Mouse (Mus musculus) frontal cortex, postnatal 14 days (tissue): ENCODE results near the gene Gja5.

ENCODE experiments used
- DNase-seq, 2 experiments: peaks; one replicate each; pipeline ENCODE4 v3.0.0; 2022; ENCODE audit warnings: low spot score in 2 of 2

The Gja5 gene

DNA sequence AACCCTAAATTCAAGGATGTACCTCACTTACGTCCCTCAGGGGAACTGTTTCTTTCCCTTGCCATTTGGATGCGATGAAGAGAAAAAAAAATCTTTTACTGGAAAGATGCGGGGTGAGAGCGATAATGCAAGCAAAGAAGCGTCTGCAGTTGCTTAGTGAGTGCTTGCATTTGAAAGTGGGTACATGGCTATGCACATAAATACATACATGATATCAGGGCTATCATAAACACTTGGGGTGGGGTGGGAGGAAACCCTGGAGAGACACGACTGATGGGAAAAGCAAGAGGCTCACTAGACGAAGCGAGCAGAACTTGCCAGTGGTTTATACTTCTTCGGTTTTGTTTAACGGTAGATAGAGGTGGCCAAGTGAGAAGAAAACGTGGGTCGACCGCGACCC, at the start of gene Gja5:
Gja5 (plus strand) TSS at position 301 of the 400 bp plus-strand sequence.
- DNase-seq: no peak

DNA sequence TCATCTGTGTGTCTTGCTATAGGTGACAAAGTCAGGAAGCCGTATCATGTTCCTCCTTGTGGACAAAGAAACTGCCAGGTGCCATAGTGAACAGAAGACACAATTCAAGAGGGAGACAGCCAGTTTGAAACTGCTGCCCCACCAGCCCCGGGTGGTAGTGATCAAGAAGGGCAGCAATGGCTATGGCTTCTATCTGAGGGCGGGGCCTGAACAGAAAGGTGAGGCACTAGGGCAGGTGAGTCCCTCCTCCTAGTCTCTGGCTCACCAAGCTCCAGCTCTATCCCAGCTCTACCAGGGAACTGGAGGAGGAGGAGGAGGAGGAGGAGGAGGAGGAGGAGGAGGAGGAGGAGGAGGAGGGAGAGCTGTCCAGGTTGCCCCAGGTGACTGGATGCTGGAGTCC, 48.7 kb upstream of the Gja5 start:
- DNase-seq: no peak

DNA sequence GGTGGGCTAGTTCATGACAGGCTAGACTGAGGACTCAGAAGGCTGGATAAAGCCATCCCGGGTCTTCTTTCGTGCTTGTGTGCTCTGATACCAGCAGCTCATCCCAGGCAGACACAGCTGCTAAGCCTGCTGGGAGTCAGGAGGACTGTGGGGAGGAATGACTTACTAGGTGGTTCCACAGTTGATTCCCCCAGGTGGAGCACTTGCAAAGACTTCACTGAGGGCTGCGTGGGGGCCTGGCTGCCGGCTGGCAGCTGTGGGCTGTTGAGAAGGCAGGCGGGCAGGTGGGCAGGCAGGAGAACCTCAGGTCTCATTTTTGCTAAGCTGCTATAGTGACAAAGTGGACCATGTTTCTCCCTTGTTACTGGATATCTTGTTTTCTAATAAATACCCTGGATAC, 44.0 kb upstream of the Gja5 start:
- no peak for DNase-seq

DNA sequence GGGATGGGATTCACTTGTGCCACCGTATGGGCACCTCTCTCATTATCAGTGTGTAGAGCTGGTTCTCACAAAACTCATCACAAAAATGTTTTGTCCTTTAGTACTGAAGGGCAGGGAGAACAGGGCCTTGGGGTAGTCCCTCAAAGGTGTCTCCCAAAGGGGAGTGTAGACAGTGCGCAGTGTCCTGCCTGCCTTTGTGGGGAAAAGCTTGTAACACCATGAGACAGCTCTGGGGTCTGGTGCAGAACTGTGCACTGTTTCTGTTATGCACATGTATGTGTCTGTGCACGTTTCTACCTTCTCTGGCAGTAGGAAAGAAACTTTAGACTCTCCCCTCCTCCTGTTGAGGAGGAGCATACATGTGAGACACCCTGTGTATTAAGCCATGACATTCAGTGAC, 36.6 kb upstream of the Gja5 start:
- no peak for DNase-seq

DNA sequence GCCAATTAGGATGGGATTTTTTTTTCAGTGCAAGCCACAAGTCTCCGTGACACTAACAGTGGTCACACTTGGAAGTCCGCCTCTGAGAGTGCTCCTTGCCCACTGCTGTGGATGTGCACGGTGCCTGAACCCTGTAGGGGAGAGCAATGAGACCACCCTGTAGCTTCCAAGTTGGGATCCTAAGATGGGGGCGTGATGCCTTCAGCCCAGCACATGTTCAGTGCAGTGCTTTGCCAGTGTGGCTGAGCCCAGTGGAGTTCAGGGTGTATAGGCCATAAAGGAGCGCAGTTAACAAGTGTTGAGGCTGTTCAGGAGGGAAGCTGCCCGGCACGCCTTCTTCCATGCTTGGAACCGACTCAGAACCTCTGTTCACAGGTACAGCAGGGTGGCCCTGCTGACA, 35.9 kb upstream of the Gja5 start:
- no peak for DNase-seq

DNA sequence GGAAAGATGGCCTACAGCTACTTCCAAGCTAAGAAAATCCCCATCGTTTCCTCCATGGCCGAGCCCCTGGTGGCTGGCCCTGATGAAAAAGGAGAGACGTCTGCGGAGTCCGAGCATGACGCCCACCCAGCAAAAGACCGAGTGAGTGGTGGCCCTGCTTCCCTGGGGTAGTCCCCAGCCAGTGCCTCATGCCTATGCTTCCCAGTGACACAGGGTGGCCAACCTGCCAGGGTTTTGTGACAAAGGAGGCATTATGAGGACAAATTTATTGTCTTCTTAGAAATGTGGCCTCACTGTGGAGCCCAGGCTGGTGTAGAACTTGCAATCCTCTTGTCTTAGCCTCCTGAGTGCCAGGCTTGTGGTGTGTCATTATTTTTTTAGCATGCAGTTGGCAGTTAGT, 35.4 kb upstream of the Gja5 start:
- DNase-seq: no peak

DNA sequence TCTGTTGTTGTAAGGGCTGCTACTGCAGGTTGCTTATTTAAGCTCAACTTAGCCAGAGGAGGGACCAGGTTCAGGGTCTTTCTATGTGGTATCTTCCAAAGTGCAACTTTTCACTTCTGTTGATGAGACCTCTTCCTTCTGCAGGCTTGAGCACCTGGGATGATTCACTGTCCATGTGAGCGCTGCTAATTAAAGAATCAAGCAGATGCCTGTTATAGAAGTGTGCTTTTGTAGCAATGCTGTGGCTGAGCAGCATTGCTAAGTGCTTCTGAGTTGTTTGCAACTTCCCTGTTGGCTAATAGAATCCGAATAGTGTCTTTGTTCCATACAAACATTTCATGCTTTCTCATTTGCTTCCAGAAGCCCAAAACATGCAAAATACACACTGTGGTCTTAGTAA, 34.2 kb upstream of the Gja5 start:
- no peak for DNase-seq

DNA sequence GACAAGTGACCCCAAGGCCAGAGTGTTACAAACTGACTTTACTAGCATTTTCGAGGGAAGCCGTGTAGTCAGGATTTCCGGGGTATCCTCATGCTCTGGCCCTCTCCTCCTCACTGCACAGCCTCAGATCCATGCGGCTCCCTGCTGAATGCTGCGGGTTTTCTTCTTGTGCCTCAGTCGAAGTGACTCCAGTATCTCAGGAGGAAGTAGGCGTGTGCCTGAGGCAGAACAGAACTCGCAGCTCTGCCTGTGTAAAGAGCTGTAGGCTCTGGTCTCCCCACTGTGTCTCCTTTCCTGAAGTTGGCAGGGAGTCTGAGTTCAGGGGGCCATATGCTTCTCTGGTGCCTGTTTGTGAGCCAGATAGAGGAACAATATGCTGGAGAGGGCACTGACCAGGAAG, 33.4 kb upstream of the Gja5 start:
- DNase-seq: no peak

DNA sequence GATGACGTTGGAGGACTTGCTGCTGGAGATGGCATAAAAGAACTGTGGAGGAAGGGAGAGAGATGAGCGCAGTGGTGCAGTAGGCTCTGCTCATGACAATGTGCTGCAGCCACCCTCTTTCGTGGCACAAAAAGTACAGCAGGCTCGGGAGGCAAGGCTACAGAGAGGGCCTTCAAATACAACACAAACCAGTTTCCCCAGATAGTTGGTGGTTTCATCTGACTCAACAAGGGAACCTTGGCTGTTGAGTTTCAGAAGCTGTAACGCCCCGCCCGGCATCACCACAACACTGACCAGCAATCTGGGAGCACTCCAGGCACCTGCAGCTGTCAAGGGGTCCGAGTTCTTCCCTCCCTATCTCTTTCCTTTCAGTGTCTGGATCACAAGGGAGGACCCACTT, 32.0 kb upstream of the Gja5 start:
- DNase-seq: no peak

DNA sequence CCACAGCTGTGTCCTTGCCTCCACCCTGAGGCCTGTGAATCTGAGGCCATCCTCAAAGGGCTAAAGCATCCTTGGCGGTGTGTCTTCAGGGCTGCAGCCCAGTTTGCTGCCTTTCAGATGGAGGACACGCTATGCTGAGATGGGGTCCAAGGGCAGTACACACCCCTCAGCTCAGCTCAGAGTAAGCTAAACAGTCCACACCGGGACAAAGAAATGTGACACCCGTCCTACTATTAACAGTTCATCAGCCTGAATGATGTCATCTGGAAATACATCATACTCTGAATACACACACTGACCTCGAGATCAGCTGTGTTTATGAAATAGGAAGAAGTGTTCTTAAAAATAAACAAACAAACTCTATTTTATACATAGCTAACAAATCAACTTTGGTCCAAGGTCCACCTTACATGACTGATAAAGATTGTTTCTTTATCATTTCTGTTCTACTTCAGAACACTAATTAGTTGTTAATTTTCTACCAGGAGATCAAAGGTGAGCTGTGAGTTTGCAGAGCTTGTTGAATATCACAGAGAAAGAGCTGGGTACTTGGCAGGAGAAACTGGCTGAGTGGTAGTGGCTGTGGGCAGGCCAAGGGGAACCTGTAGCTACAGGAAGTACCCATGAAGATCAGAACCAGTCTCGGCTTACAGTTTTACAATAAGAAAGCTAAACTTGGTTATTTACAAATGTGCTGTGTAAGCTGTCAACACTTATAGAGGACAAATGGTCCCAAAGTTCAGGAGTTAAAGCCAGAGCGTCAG, 29.5 kb upstream of the Gja5 start:
- DNase-seq: no peak

DNA sequence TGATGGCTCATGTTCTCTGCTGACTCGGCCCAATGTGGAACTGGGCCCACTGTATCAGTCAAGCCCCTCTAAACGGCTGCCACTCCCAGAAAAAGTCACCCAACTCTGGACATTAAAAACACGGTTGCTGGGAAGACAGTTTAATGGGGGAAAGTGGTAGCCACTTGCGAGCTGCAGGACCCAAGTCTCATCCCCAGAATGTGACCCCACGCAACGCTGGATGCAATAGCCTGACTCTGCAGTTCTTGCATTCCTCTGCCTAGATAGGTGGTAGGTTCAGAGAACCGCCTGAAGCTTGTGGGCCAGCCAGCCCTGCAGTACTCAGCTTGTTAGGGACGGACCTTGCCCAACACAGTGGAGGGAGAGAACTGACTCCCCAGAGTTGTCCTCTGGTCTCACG, 25.0 kb upstream of the Gja5 start:
- DNase-seq: no peak

DNA sequence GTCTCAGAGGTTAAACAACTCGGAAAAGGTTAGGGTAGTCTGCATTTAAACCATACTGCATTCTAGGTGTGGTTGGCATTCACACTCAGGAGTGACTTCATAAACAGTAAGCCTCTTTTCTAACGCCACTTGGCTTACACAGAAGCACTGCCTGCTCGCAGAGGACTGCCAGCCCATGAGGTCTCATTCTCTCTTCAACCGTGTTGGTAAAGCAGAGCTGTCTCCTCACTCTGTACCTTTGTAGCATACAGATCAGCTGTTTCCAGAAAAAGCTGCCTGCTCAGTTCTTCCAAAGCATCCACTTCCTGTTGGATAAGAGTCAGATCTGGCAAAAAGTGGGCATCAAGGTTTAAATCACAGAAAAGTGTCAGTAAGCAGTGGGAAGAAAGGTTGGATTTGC, 24.1 kb upstream of the Gja5 start:
- no peak for DNase-seq

DNA sequence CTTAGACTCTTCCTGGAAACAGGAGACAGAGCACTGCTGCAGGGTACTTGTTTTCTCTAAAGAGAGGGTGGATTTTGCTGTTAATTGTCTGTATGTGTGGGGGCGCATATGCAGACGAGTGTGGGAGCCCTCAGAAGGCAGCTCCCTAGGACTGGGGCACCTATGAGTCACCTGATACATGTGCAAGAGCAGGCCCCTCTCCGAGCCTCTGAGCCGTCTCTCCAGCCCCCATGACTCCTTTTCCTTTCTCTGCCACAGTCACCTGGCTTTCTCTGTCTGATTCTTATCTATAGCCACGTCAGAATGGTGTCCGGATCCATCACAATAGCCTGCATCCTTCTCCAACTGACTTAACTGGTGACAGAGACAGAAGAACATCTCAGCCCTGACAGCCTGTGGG, 22.9 kb upstream of the Gja5 start:
- no peak for DNase-seq

DNA sequence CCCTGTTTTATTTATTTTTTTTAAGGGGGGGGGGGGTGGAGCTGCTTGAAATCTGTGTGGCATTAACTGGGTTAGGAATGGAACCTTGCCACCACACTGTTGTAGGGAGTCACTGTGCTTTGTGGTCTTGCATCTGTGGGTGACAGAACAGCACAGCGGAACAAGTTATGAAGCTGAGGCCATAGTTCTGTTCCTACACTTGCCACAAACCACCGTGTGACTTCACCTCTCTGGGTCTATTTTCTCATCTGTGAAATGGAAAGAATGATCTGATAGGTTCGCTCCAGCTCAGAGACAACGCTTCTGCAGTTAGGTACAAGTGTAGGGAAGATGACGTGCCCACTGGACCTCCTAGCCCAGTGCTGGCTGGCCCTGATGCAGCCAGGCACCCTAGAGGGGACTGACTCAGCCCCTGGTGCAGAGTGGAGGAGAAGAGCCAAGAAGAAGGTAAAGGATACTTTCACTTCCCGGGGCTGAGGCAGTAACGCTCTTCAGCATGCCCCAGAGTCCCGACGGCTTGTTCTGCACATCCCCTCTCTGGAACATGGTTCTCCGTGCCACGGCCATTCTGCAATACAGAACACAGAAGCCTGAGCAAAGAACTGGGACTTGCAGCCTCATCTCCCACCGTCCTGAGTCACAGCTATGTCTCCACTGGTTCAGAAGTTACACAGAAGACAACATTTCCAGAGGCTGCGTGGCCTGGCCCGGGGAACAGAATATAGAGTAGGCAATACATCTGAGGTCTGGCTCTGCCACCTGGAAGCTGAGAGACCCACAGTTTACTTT, 22.2 kb upstream of the Gja5 start:
- no peak for DNase-seq

DNA sequence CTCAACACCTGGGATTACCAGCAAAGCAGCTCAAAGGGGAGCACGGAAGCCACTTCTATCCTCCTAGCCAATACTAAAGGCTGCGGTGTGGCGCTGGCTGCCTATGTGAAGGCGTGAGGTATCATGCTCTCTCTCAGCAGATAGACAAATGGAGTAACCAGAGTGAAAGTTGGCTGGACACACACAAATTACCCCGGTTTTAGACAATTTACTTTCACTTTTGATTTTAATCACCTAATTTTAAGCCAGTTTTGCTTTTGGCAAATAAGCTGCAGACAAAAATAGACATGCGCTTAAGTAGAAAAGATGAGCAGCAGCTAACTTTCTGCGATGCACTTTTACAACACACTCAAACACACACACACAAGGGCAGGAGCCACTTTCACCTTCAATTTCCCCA, 20.8 kb upstream of the Gja5 start:
- no peak for DNase-seq

DNA sequence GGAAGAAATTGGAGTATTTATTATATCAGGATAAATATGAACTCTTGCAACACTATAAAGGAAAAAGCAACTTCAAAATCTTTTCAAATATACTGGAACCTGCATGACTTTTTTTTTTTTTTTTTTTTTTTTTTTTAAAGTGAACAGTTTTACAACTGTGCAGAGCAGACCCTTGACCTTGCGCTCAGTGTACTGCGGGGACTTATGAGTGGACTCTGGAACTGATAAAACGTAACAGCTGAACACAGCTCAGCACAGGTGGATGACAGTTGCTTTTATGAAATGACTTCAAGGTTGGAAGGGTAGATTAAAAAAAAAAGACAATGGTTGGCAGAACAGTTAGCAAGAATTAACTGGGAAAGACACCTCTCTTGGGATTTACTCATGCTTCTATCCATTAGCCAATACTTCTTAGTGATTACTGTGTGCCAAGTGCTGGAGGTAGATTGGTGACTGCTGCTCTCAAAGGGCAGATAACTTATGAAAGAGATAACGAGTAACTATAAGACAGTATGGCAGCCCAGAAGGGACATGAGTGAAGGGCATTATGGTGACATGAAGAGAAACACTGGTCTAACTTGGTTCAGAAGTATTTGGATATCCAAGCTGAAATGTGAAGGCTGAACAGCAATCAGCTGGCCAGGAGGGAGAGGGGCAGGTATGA, 2.0 kb upstream of the Gja5 start:
- no peak for DNase-seq

DNA sequence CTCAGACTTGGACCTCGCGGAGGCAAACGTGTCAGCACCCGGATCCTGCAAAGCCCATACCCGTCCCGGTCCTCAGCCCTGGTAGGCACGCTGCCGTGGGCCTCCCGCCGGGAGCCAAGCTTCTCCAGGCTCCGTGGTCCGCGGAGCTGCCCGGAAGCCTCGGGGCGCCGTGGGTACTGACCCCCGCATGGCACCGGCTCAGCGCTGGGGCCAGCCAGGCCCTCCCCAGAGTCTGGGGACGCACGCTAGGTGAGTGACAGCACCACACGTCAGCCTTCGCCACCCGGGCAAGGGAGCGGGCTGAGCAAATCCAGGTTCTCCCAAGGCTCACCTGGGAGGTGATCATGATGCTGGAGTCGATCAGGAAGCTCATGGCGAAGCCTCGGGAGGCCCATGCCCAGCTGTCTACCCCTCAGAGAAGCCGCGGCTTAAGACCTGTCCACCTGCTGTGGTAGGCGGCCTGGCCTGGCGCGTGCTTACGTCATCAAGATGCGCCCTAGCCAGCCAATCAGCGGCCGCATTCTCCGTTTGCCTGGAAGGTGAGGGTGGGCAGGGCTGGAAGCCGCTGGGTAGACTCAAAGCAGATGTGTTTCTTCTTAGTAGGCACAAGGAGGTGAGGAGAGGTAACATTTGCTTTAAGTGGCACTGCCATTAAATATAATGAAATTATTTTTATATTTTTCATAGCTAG, 503 bp downstream of the Gja5 start, which contains the start of gene Gpr89:
Gpr89 (minus strand) TSS at position 496 of the 691 bp plus-strand sequence.
- DNase-seq: peak; percentile 90 to 96

DNA sequence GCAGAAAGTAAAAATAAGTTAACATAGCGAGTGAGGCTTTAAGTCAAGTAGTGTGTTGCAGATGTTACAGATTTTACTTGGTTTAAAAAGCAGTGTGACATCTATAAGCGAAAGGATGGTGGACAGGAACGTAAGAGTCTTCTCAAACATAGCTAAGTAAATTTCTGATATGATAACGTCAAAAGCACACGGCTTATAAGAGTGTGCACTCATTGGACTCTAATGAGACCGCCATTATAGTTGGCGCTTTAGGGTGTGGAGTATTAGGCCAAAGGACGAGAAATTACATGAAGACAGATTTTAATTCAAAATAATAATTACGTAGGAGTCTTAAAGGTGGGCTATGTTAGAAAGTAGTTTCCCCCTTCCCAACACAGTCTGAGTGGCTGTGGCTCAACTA, 1.1 kb downstream of the Gja5 start:
- no peak for DNase-seq

DNA sequence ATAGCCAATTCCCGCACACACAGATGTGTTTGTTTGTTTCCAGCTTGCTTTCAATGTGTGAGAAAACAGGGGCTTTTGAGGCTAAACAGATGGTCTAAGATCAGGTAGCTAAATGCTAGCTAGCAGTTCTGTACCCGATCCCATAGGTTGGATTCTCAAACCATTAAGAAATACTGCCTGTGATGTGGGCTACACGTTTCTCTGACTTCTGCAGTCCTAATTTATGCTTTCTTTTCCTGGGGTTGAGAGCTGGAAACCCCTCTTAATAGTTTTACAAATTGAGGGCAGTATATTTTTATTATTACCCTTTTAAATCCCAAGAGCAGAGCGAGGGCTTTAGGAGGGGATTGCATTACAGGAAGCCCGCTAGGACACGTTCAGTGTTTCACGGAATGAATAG, 16.5 kb downstream of the Gja5 start:
- no peak for DNase-seq

DNA sequence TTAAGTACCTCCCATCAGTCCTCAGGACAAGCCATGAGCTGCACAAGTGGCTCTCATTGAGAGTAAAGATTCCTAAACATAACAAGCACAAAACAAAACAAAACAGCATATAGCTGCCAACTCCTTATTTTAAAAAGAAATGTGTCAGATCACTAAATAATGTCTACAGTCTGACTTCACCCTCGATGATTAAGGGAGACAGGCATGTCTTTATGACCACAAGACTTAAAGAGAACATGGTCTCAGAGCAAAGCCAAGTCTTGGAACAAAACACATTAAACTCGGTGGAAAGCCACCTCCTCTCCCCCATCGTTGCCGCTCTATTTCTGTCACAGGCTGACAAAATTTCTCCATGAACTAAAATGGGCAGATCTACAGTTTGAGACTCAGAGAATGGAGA, 20.1 kb downstream of the Gja5 start:
- no peak for DNase-seq

DNA sequence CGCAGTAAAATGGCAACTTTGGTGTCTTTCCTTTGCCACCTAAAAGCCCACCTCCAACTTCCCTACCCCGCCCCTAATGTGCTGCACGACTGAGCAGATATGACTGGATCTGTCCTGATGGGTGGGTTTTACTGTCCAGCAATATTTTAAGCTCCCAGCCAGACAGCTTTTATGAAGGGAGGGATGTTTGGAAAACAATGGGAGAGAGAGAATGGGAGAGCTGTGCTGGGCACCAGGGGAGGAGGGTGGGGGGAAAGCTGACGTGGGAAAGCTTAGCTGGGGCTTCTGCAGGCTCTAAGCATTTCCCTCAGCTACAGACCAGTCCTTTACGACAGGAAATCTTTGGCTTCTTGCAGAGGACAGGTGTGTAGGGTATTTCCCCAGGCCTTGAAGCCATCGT, 21.4 kb downstream of the Gja5 start, which contains the start of gene Gja8:
Gja8 (minus strand) TSS at position 101 of the 400 bp plus-strand sequence.
- DNase-seq: no peak

DNA sequence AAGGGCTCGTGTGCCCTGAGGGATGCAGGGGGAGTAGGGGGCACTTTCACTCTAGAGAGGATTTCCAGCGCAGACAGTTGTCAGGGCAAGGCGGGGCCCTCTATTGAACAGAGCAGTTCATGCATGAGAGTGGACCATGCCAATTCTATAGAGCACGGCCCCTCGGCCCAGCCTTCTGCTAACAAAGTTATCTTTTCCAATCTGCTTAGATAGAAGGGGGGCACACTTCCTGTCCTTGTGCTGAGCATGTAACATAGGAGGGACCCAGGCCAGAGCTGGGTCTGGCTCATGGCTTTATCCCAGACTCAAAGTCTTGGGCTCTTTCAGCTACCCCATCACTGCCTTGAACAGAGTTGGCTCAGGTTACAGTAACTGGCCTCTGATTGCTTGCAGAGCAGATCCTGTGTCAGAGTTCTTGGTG, 26.8 kb downstream of the Gja5 start:
- no peak for DNase-seq
